Mouse (Mus musculus) bone marrow macrophage, adult 2 months (primary cell): ENCODE results near the gene Hnrnpr.

Experiments used
- CTCF ChIP-seq: IDR thresholded peaks from 2 replicates; pipeline ENCODE4 v1.5.1; 2012; ENCODE audit warnings: low read depth, mild to moderate bottlenecking, low read length, moderate library complexity
- POLR2A ChIP-seq: IDR thresholded peaks from 2 replicates; pipeline ENCODE4 v1.6.1; 2012; ENCODE audit warnings: mild to moderate bottlenecking, low read depth, low read length, borderline replicate concordance

DNA sequence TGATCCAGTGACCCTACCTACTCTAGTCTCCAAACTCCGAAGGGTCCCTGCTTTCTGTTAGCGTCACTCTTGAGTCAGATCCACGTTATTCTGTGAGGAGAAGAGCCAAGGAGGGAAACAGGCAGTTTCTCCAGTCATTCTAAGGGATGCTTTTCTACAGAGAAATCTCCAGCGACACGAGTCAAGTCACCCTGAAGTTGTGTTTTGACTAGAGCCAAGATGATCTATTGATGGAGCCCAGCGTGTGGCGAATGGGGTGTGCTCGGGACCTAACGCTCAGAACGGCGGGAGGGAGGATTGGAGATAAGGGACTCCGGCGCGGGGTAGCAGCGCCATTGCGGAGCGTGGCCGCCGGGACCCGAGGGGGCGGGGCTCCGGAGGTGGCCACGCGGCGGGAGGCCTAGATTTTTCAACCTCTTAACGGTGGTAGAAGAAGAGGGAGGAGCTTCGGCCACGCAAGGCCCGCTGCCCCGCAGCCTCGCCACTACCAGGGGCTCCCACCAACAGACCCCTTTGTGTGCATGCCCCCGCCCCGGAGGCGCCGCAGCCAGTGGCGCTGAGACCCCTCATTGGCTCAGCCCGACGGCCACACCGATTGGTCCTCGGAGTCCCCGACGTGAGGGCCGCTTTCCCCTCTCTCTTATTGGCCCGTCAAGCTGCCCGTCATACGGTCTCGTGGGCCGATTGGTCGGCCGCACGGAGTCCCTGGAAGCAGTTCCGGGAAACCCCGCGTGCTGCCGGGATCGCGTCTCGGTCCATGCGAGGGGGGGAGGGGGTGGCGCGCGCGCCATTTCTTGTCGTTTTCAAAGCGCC is at the start of gene Hnrnpr:
- TF ChIP-seq POLR2A, result no peak
- TF ChIP-seq CTCF, result no peak
